Mouse (Mus musculus): Measurements from ENCODE around the gene 4932438H23Rik. TPM values are rescaled to one million over a fixed set of nuclear protein-coding genes. Genes with fewer than 3 reads are reported as not detected.

The 4932438H23Rik gene
- polyA plus RNA-seq, 1 experiment from 2014 or later: 1.0 TPM

- Histone ChIP-seq H3K4me1 (ENCODE audit: control insufficient read depth, insufficient read depth, low read length) (no peaks in the 10 kb centered on the region), H3K27ac (ENCODE audit: low read depth, low read length) (no peak overlapping the region), H3K4me3 (ENCODE audit: low read depth, low read length) (no peak overlapping the region), H3K9me3 (replicated peaks; ENCODE audit: control insufficient read depth, low read length) (no peaks in the 10 kb centered on the region), H3K9ac (ENCODE audit: low read length) (no peak overlapping the region), H3K4me2 (ENCODE audit: low read length) (no peak overlapping the region), H3K27me3 (replicated peaks; ENCODE audit: control insufficient read depth, insufficient read depth, low read length) (no peaks in the 10 kb centered on the region), H3K36me3 (ENCODE audit: control insufficient read depth, insufficient read depth, low read length) (peaks cover 91% of the 10 kb centered on the region)
- DNase-seq (ENCODE audit: low spot score) (no peak), ATAC-seq (no peak)
- 94% methylated on average over 4 of the region's 4 CpGs for WGBS
Observed at GRCm38 (mm10) chr16:91030751-91031150, 64.2 kb downstream of the 4932438H23Rik start.

GRCm38 (mm10) chr16:91029901-91030300, 65.0 kb downstream of the 4932438H23Rik start:
- no peak for DNase-seq (ENCODE audit: low spot score)
- H3K4me2 ChIP-seq (ENCODE audit: low read length): no peak overlapping the region
- WGBS: 85% methylated on average over 2 of the region's 2 CpGs
- ATAC-seq: no peak
- H3K9ac ChIP-seq (ENCODE audit: low read length): no peak overlapping the region
- no peaks in the 10 kb centered on the region for H3K4me1 ChIP-seq (ENCODE audit: control insufficient read depth, insufficient read depth, low read length)
- no peak overlapping the region for H3K27ac ChIP-seq (ENCODE audit: low read depth, low read length)
- no peaks in the 10 kb centered on the region for H3K27me3 ChIP-seq (replicated peaks; ENCODE audit: control insufficient read depth, insufficient read depth, low read length)
- H3K9me3 ChIP-seq (replicated peaks; ENCODE audit: control insufficient read depth, low read length): no peaks in the 10 kb centered on the region
- H3K36me3 ChIP-seq (ENCODE audit: control insufficient read depth, insufficient read depth, low read length): peaks cover 92% of the 10 kb centered on the region
- H3K4me3 ChIP-seq (ENCODE audit: low read depth, low read length): no peak overlapping the region

GRCm38 (mm10) chr16:91029161-91029743, 65.7 kb downstream of the 4932438H23Rik start:
- H3K9me3 ChIP-seq (replicated peaks; ENCODE audit: control insufficient read depth, low read length): 0 out of 2 replicates have a peak, but pooled peaks cover 2% of the 10 kb centered on the region
- no peak overlapping the region for H3K27ac ChIP-seq (ENCODE audit: low read depth, low read length)
- ATAC-seq: no peak
- no peaks in the 10 kb centered on the region for H3K27me3 ChIP-seq (replicated peaks; ENCODE audit: control insufficient read depth, insufficient read depth, low read length)
- 91% methylated on average over 8 of the region's 8 CpGs for WGBS
- peaks cover 92% of the 10 kb centered on the region for H3K36me3 ChIP-seq (ENCODE audit: control insufficient read depth, insufficient read depth, low read length)
- H3K4me1 ChIP-seq (ENCODE audit: control insufficient read depth, insufficient read depth, low read length): no peaks in the 10 kb centered on the region
- H3K9ac ChIP-seq (ENCODE audit: low read length): no peak overlapping the region
- H3K4me2 ChIP-seq (ENCODE audit: low read length): no peak overlapping the region
- DNase-seq (ENCODE audit: low spot score): no peak
- H3K4me3 ChIP-seq (ENCODE audit: low read depth, low read length): no peak overlapping the region

GRCm38 (mm10) chr16:91026290-91026689, 68.6 kb downstream of the 4932438H23Rik start:
- Histone ChIP-seq H3K9me3 (replicated peaks; ENCODE audit: control insufficient read depth, low read length) (0 out of 2 replicates have a peak, but pooled peaks cover 2% of the 10 kb centered on the region), H3K27ac (ENCODE audit: low read depth, low read length) (no peak overlapping the region), H3K4me2 (ENCODE audit: low read length) (no peak overlapping the region), H3K4me3 (ENCODE audit: low read depth, low read length) (no peak overlapping the region), H3K27me3 (replicated peaks; ENCODE audit: control insufficient read depth, insufficient read depth, low read length) (no peaks in the 10 kb centered on the region), H3K9ac (ENCODE audit: low read length) (no peak overlapping the region), H3K36me3 (ENCODE audit: control insufficient read depth, insufficient read depth, low read length) (peaks cover 91% of the 10 kb centered on the region), H3K4me1 (ENCODE audit: control insufficient read depth, insufficient read depth, low read length) (no peaks in the 10 kb centered on the region)
- ATAC-seq: no peak
- WGBS: 81% methylated on average over 4 of the region's 4 CpGs
- DNase-seq (ENCODE audit: low spot score): no peak

- H3K4me2 ChIP-seq (ENCODE audit: low read length): no peak overlapping the region
- H3K27ac ChIP-seq (ENCODE audit: low read depth, low read length): no peak overlapping the region
- peaks cover 96% of the 10 kb centered on the region for H3K36me3 ChIP-seq (ENCODE audit: control insufficient read depth, insufficient read depth, low read length)
- no peak overlapping the region for H3K4me3 ChIP-seq (ENCODE audit: low read depth, low read length)
- no peaks in the 10 kb centered on the region for H3K4me1 ChIP-seq (ENCODE audit: control insufficient read depth, insufficient read depth, low read length)
- H3K27me3 ChIP-seq (replicated peaks; ENCODE audit: control insufficient read depth, insufficient read depth, low read length): no peaks in the 10 kb centered on the region
- WGBS: 94% methylated on average over 1 of the region's 1 CpGs
- ATAC-seq: no peak
- no peak for DNase-seq (ENCODE audit: low spot score)
- 0 out of 2 replicates have a peak, but pooled peaks cover 2% of the 10 kb centered on the region for H3K9me3 ChIP-seq (replicated peaks; ENCODE audit: control insufficient read depth, low read length)
- H3K9ac ChIP-seq (ENCODE audit: low read length): no peak overlapping the region
Observed at GRCm38 (mm10) chr16:91023384-91023783, 71.5 kb downstream of the 4932438H23Rik start.

- Histone ChIP-seq H3K4me2 (ENCODE audit: low read length) (no peak overlapping the region), H3K4me3 (ENCODE audit: low read depth, low read length) (no peak overlapping the region), H3K4me1 (ENCODE audit: control insufficient read depth, insufficient read depth, low read length) (no peaks in the 10 kb centered on the region), H3K9ac (ENCODE audit: low read length) (no peak overlapping the region), H3K9me3 (replicated peaks; ENCODE audit: control insufficient read depth, low read length) (0 out of 2 replicates have a peak, but pooled peaks cover 2% of the 10 kb centered on the region), H3K27me3 (replicated peaks; ENCODE audit: control insufficient read depth, insufficient read depth, low read length) (no peaks in the 10 kb centered on the region), H3K27ac (ENCODE audit: low read depth, low read length) (no peak overlapping the region), H3K36me3 (ENCODE audit: control insufficient read depth, insufficient read depth, low read length) (peaks cover 91% of the 10 kb centered on the region)
- ATAC-seq (no peak), DNase-seq (ENCODE audit: low spot score) (no peak)
- 92% methylated on average over 10 of the region's 10 CpGs for WGBS
Observed at GRCm38 (mm10) chr16:91020842-91021483, 74.0 kb downstream of the 4932438H23Rik start.

GRCm38 (mm10) chr16:91019476-91019875, 75.4 kb downstream of the 4932438H23Rik start:
- no peaks in the 10 kb centered on the region for H3K27me3 ChIP-seq (replicated peaks; ENCODE audit: control insufficient read depth, insufficient read depth, low read length)
- H3K36me3 ChIP-seq (ENCODE audit: control insufficient read depth, insufficient read depth, low read length): peaks cover 89% of the 10 kb centered on the region
- 0 out of 2 replicates have a peak, but pooled peaks cover 2% of the 10 kb centered on the region for H3K9me3 ChIP-seq (replicated peaks; ENCODE audit: control insufficient read depth, low read length)
- H3K4me2 ChIP-seq (ENCODE audit: low read length): no peak overlapping the region
- no peak overlapping the region for H3K4me3 ChIP-seq (ENCODE audit: low read depth, low read length)
- H3K27ac ChIP-seq (ENCODE audit: low read depth, low read length): no peak overlapping the region
- WGBS: 96% methylated on average over 4 of the region's 4 CpGs
- no peak for ATAC-seq
- no peak for DNase-seq (ENCODE audit: low spot score)
- no peak overlapping the region for H3K9ac ChIP-seq (ENCODE audit: low read length)
- H3K4me1 ChIP-seq (ENCODE audit: control insufficient read depth, insufficient read depth, low read length): no peaks in the 10 kb centered on the region

- WGBS: 88% methylated on average over 4 of the region's 4 CpGs
- Histone ChIP-seq H3K4me3 (ENCODE audit: low read depth, low read length) (no peak overlapping the region), H3K4me1 (ENCODE audit: control insufficient read depth, insufficient read depth, low read length) (peaks cover 2% of the 10 kb centered on the region; the same call in 1 of the 2 replicates), H3K36me3 (ENCODE audit: control insufficient read depth, insufficient read depth, low read length) (peaks cover 64% of the 10 kb centered on the region), H3K9me3 (replicated peaks; ENCODE audit: control insufficient read depth, low read length) (no peaks in the 10 kb centered on the region), H3K4me2 (ENCODE audit: low read length) (no peak overlapping the region), H3K27ac (ENCODE audit: low read depth, low read length) (no peak overlapping the region), H3K27me3 (replicated peaks; ENCODE audit: control insufficient read depth, insufficient read depth, low read length) (no peaks in the 10 kb centered on the region), H3K9ac (ENCODE audit: low read length) (no peak overlapping the region)
- DNase-seq (ENCODE audit: low spot score): no peak
- no peak for ATAC-seq
Observed at GRCm38 (mm10) chr16:91015761-91016160, 79.2 kb downstream of the 4932438H23Rik start.

- no peak for DNase-seq (ENCODE audit: low spot score)
- ATAC-seq: no peak
- Histone ChIP-seq H3K27me3 (replicated peaks; ENCODE audit: control insufficient read depth, insufficient read depth, low read length) (no peaks in the 10 kb centered on the region), H3K27ac (ENCODE audit: low read depth, low read length) (peak overlapping the region; percentile 91), H3K36me3 (ENCODE audit: control insufficient read depth, insufficient read depth, low read length) (peaks cover 27% of the 10 kb centered on the region), H3K9me3 (replicated peaks; ENCODE audit: control insufficient read depth, low read length) (no peaks in the 10 kb centered on the region), H3K4me2 (ENCODE audit: low read length) (peak overlapping the region; percentile 70), H3K4me1 (ENCODE audit: control insufficient read depth, insufficient read depth, low read length) (peaks cover 6% of the 10 kb centered on the region; the same call in 1 of the 2 replicates), H3K9ac (ENCODE audit: low read length) (peak overlapping the region; percentile 87), H3K4me3 (ENCODE audit: low read depth, low read length) (peak overlapping the region; percentile 81)
- WGBS: 49% methylated on average over 3 of the region's 3 CpGs
Observed at GRCm38 (mm10) chr16:91011847-91012246, 83.1 kb downstream of the 4932438H23Rik start.
